Mouse (Mus musculus) stomach, postnatal 0 days (tissue): Measurements from ENCODE around the gene Ubr4.
"Not testable (repeated sequence)": the region's sequence is repeated elsewhere in the genome, so short reads cannot be mapped to it uniquely, and the experiment has no call there.

Experiments used
- CTCF ChIP-seq: IDR thresholded peaks from 2 replicates; pipeline ENCODE4 v1.5.1; 2016; ENCODE audit warnings: antibody characterized with exemption, low read depth, mild to moderate bottlenecking, moderate library complexity
- EP300 ChIP-seq: optimal IDR thresholded peaks from 2 replicates; pipeline ENCODE3; 2016; ENCODE audit warnings: antibody characterized with exemption

DNA sequence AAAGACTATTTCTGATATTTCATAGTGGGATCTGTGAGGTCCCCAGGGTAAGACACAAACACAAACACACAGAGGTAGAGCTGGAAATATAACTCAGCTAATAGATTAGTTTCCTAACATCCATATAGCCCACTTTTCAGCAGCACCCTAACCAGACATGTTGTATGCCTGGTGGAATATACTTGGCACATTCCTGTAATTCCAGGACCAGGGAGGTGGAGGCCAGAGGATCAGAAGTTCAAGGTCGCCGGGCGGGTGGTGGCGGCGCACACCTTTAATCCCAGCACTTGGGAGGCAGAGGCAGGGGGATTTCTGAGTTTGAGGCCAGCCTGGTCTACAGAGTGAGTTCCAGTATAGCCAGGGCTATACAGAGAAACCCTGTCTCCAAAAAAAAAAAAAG lies 33.4 kb downstream of the Ubr4 start:
- TF ChIP-seq EP300, CTCF: not testable (repeated sequence)
